Mouse (Mus musculus): Measurements from ENCODE around the gene Tm6sf1.

- TF ChIP-seq POLR2A (IDR thresholded peaks at IDR 0.05; ENCODE audit: control insufficient read depth, extremely low read depth, insufficient read depth, low read length, poor library complexity) (no peak), CTCF (IDR thresholded peaks at IDR 0.05; ENCODE audit: borderline replicate concordance, control insufficient read depth, extremely low read depth, insufficient read depth, low read length, poor library complexity) (no peak)
Measured at GRCm38 (mm10) chr7:81849633-81850032, 9.2 kb upstream of the Tm6sf1 start.

Data from thymus, adult 2 months (tissue).